Mouse (Mus musculus) colon, adult 2 months (tissue): ENCODE measurements around the gene Gm21858. TPM values are rescaled to one million over a fixed set of nuclear protein-coding genes. Genes with fewer than 3 reads are reported as not detected.

Source experiments
- polyA plus RNA-seq: library from polyadenylated mRNA; depleted of rRNA; stranded (reverse); fragments of >200 nt; gene quantifications from 2 replicates; pipeline ENCODE4 v1.2.3, GENCODE M21; 2012; rRNA removed

Gene Gm21858
- polyA plus RNA-seq = not detected in 2 replicates

GRCm38 (mm10) chrY:55731456-55731855, at the start of gene Gm21858:
Gene Gm21858, plus strand, starts transcription at chrY:55731756.

